Mouse (Mus musculus): ENCODE data around the gene Flywch1. TPM values are rescaled to one million over a fixed set of nuclear protein-coding genes. Genes with fewer than 3 reads are reported as not detected.
"Not testable (repeated sequence)": the region's sequence is repeated elsewhere in the genome, so short reads cannot be mapped to it uniquely, and the experiment has no call there.

Flywch1 gene
- polyA plus RNA-seq, 1 experiment from 2014 or later = 72.1 TPM

- H3K4me3 ChIP-seq (replicated peaks) = no peak overlapping the region
- no peak for ATAC-seq (ENCODE audit: insufficient number of reproducible peaks, low FRiP score, low TSS enrichment, low read depth)
- H3K9me3 ChIP-seq (replicated peaks) = no peaks in the 10 kb centered on the region
- no peaks in the 10 kb centered on the region for H3K27me3 ChIP-seq
- H3K27ac ChIP-seq (replicated peaks) = no peak overlapping the region
- 0 out of 2 replicates have a peak, but pooled peaks cover 3% of the 10 kb centered on the region for H3K4me1 ChIP-seq
- WGBS = 58% methylated on average over 2 of the region's 2 CpGs
- no peak overlapping the region for H3K4me2 ChIP-seq (replicated peaks)
- H3K9ac ChIP-seq = no peak overlapping the region
- H3K36me3 ChIP-seq = no peaks in the 10 kb centered on the region
Measured at GRCm38 (mm10) chr17:23777141-23777540, 5.7 kb upstream of the Flywch1 start.

- Histone ChIP-seq H3K27me3 (no peaks in the 10 kb centered on the region), H3K4me1 (peaks cover 3% of the 10 kb centered on the region; the same call in 1 of the 2 replicates), H3K9ac (no peak overlapping the region), H3K36me3 (no peaks in the 10 kb centered on the region), H3K9me3 (replicated peaks) (no peaks in the 10 kb centered on the region), H3K4me2 (replicated peaks) (no peak overlapping the region), H3K27ac (replicated peaks) (no peak overlapping the region), H3K4me3 (replicated peaks) (no peak overlapping the region)
- no peak for ATAC-seq (ENCODE audit: insufficient number of reproducible peaks, low FRiP score, low TSS enrichment, low read depth)
- WGBS = 83% methylated on average over 10 of the region's 10 CpGs
Measured at GRCm38 (mm10) chr17:23776216-23776615, 4.8 kb upstream of the Flywch1 start.

- WGBS = 6% methylated on average over 12 of the region's 12 CpGs
- Histone ChIP-seq H3K4me1 (peaks cover 11% of the 10 kb centered on the region), H3K27me3 (no peaks in the 10 kb centered on the region), H3K9me3 (replicated peaks) (no peaks in the 10 kb centered on the region), H3K4me3 (replicated peaks) (no peak overlapping the region), H3K4me2 (replicated peaks) (no peak overlapping the region), H3K36me3 (no peaks in the 10 kb centered on the region), H3K9ac (no peak overlapping the region), H3K27ac (replicated peaks) (no peak overlapping the region)
- ATAC-seq (ENCODE audit: insufficient number of reproducible peaks, low FRiP score, low TSS enrichment, low read depth) = peak; percentile 27
Measured at GRCm38 (mm10) chr17:23774090-23774489, 2.7 kb upstream of the Flywch1 start.

- H3K27me3 ChIP-seq = no peaks in the 10 kb centered on the region
- no peaks in the 10 kb centered on the region for H3K36me3 ChIP-seq
- H3K27ac ChIP-seq (replicated peaks) = no peak overlapping the region
- no peak for ATAC-seq (ENCODE audit: insufficient number of reproducible peaks, low FRiP score, low TSS enrichment, low read depth)
- peaks cover 11% of the 10 kb centered on the region for H3K4me1 ChIP-seq
- H3K4me3 ChIP-seq (replicated peaks) = no peak overlapping the region
- no peak overlapping the region for H3K4me2 ChIP-seq (replicated peaks)
- WGBS = 63% methylated on average over 6 of the region's 6 CpGs
- H3K9ac ChIP-seq = no peak overlapping the region
- H3K9me3 ChIP-seq (replicated peaks) = no peaks in the 10 kb centered on the region
Measured at GRCm38 (mm10) chr17:23773676-23774075, 2.3 kb upstream of the Flywch1 start.

- 83% methylated on average over 2 of the region's 2 CpGs for WGBS
- H3K4me3 ChIP-seq (replicated peaks); H3K9ac ChIP-seq: not testable (repeated sequence)
Measured at GRCm38 (mm10) chr17:23772219-23772556, 786 bp upstream of the Flywch1 start.

GRCm38 (mm10) chr17:23770896-23771283, 512 bp downstream of the Flywch1 start:
- Histone ChIP-seq H3K4me1 (peaks cover 11% of the 10 kb centered on the region), H3K9me3 (replicated peaks) (no peaks in the 10 kb centered on the region), H3K4me3 (replicated peaks) (peak overlapping the region; percentile 97), H3K4me2 (replicated peaks) (peak overlapping the region; percentile 77), H3K27ac (replicated peaks) (peak overlapping the region; percentile 82; the same call in 1 of the 2 replicates), H3K36me3 (no peaks in the 10 kb centered on the region), H3K9ac (peak overlapping the region; percentile 97), H3K27me3 (no peaks in the 10 kb centered on the region)
- WGBS = 1% methylated on average over 18 of the region's 19 CpGs
- ATAC-seq (ENCODE audit: insufficient number of reproducible peaks, low FRiP score, low TSS enrichment, low read depth) = no peak

More at GRCm38 (mm10) chr17:23772219-23772556, 786 bp upstream of the Flywch1 start:
- not testable (repeated sequence) for H3K9me3 ChIP-seq (replicated peaks); H3K27ac ChIP-seq (replicated peaks); H3K36me3 ChIP-seq; ATAC-seq (ENCODE audit: insufficient number of reproducible peaks, low FRiP score, low TSS enrichment, low read depth); H3K27me3 ChIP-seq; H3K4me2 ChIP-seq (replicated peaks)
- peaks cover 11% of the 10 kb centered on the region for H3K4me1 ChIP-seq

GRCm38 (mm10) chr17:23770493-23770892, 909 bp downstream of the Flywch1 start:
- Histone ChIP-seq H3K27ac (replicated peaks) (0 out of 2 replicates have a peak overlapping the region, but pooled peaks have one; percentile 82), H3K9me3 (replicated peaks) (no peaks in the 10 kb centered on the region)
- 19% methylated on average over 2 of the region's 2 CpGs for WGBS

GRCm38 (mm10) chr17:23762976-23763375, 8.4 kb downstream of the Flywch1 start:
- Histone ChIP-seq H3K4me2 (replicated peaks) (no peak overlapping the region), H3K9ac (no peak overlapping the region), H3K27ac (replicated peaks) (no peak overlapping the region), H3K4me1 (no peaks in the 10 kb centered on the region), H3K9me3 (replicated peaks) (no peaks in the 10 kb centered on the region), H3K4me3 (replicated peaks) (no peak overlapping the region), H3K27me3 (no peaks in the 10 kb centered on the region), H3K36me3 (peaks cover 48% of the 10 kb centered on the region)
- 87% methylated on average over 11 of the region's 11 CpGs for WGBS
- ATAC-seq (ENCODE audit: insufficient number of reproducible peaks, low FRiP score, low TSS enrichment, low read depth) = peak; percentile 17; the same call in 1 of the 2 replicates

More at GRCm38 (mm10) chr17:23770493-23770892, 909 bp downstream of the Flywch1 start:
- ATAC-seq (ENCODE audit: insufficient number of reproducible peaks, low FRiP score, low TSS enrichment, low read depth) = no peak
- Histone ChIP-seq H3K4me2 (replicated peaks) (peak overlapping the region; percentile 77), H3K4me3 (replicated peaks) (peak overlapping the region; percentile 97), H3K9ac (peak overlapping the region; percentile 97; the same call in 1 of the 2 replicates), H3K27me3 (no peaks in the 10 kb centered on the region), H3K4me1 (peaks cover 11% of the 10 kb centered on the region), H3K36me3 (no peaks in the 10 kb centered on the region)

GRCm38 (mm10) chr17:23761155-23761554, 10.2 kb downstream of the Flywch1 start:
- peaks cover 64% of the 10 kb centered on the region for H3K36me3 ChIP-seq

GRCm38 (mm10) chr17:23760231-23760630, 11.2 kb downstream of the Flywch1 start:
- no peaks in the 10 kb centered on the region for H3K4me1 ChIP-seq
- H3K36me3 ChIP-seq = peaks cover 74% of the 10 kb centered on the region
- H3K4me3 ChIP-seq (replicated peaks) = no peak overlapping the region
- H3K9ac ChIP-seq = no peak overlapping the region
- WGBS = 94% methylated on average over 9 of the region's 9 CpGs
- H3K27ac ChIP-seq (replicated peaks) = no peak overlapping the region
- no peaks in the 10 kb centered on the region for H3K27me3 ChIP-seq
- H3K4me2 ChIP-seq (replicated peaks) = no peak overlapping the region
- no peak for ATAC-seq (ENCODE audit: insufficient number of reproducible peaks, low FRiP score, low TSS enrichment, low read depth)
- no peaks in the 10 kb centered on the region for H3K9me3 ChIP-seq (replicated peaks)

More at GRCm38 (mm10) chr17:23761155-23761554, 10.2 kb downstream of the Flywch1 start:
- Histone ChIP-seq H3K9me3 (replicated peaks) (no peaks in the 10 kb centered on the region), H3K27me3 (no peaks in the 10 kb centered on the region), H3K27ac (replicated peaks) (no peak overlapping the region), H3K4me2 (replicated peaks) (no peak overlapping the region), H3K4me3 (replicated peaks) (no peak overlapping the region), H3K4me1 (no peaks in the 10 kb centered on the region), H3K9ac (no peak overlapping the region)
- no peak for ATAC-seq (ENCODE audit: insufficient number of reproducible peaks, low FRiP score, low TSS enrichment, low read depth)
- WGBS = 95% methylated on average over 3 of the region's 3 CpGs

- Histone ChIP-seq H3K27ac (replicated peaks) (no peak overlapping the region), H3K36me3 (peaks cover 83% of the 10 kb centered on the region), H3K4me1 (no peaks in the 10 kb centered on the region), H3K27me3 (no peaks in the 10 kb centered on the region), H3K4me2 (replicated peaks) (no peak overlapping the region), H3K9ac (no peak overlapping the region), H3K9me3 (replicated peaks) (no peaks in the 10 kb centered on the region), H3K4me3 (replicated peaks) (no peak overlapping the region)
- WGBS = 77% methylated on average over 8 of the region's 8 CpGs
- no peak for ATAC-seq (ENCODE audit: insufficient number of reproducible peaks, low FRiP score, low TSS enrichment, low read depth)
Measured at GRCm38 (mm10) chr17:23758801-23759200, 12.6 kb downstream of the Flywch1 start.

GRCm38 (mm10) chr17:23757581-23757980, 13.8 kb downstream of the Flywch1 start:
- ATAC-seq (ENCODE audit: insufficient number of reproducible peaks, low FRiP score, low TSS enrichment, low read depth) = no peak
- Histone ChIP-seq H3K27ac (replicated peaks) (no peak overlapping the region), H3K4me3 (replicated peaks) (no peak overlapping the region), H3K36me3 (peaks cover 90% of the 10 kb centered on the region), H3K4me2 (replicated peaks) (no peak overlapping the region), H3K4me1 (no peaks in the 10 kb centered on the region), H3K9me3 (replicated peaks) (no peaks in the 10 kb centered on the region), H3K27me3 (no peaks in the 10 kb centered on the region), H3K9ac (no peak overlapping the region)
- 93% methylated on average over 9 of the region's 9 CpGs for WGBS
